Mouse (Mus musculus): ENCODE measurements around the gene Parp11. TPM values are rescaled to one million over a fixed set of nuclear protein-coding genes. Genes with fewer than 3 reads are reported as not detected.

Gene Parp11
- polyA plus RNA-seq, 1 experiment from 2014 or later: 19.8 TPM

Other genes with a start within 250 kb of the Parp11 start
- gene Cracr2a, start 114.5 kb downstream of the Parp11 start, polyA plus RNA-seq (2016; fragmentation: Nextera tagmentation; extraction: Ambion mirVana): 1.6 TPM in 2 replicates

All from heart, embryonic 12.5 days (tissue).